Mouse (Mus musculus): ENCODE data around the gene Cyp46a1.

- TF ChIP-seq CTCF (IDR thresholded peaks at IDR 0.05; ENCODE audit: insufficient read depth, low read length), result no peak
- no peak for TF ChIP-seq POLR2A (IDR thresholded peaks at IDR 0.05; ENCODE audit: borderline replicate concordance, extremely low read depth, low read depth, low read length)
These were observed 38.1 kb downstream of the Cyp46a1 start for GRCm38 (mm10) chr12:108372241-108372640.
